8 mouse cellular contexts compared by ENCODE assay signal in genomic region chr11:28853102-28853800, GRCm38 (mm10). TPM values are rescaled to one million over a fixed set of nuclear protein-coding genes. Genes with fewer than 3 reads are reported as not detected.
DNase-seq lines count a peak whose midpoint lies in the region; ATAC-seq and TF ChIP-seq lines count a peak whose summit lies in the region.

Gene Efemp1 (plus strand): TSS chr11:28853204.

- no peak within 1 kb of the TSS for H3K27ac ChIP-seq in cerebellum, adult 2 months (ENCODE audit: insufficient read depth, low read length)
- H3K27ac ChIP-seq in embryonic facial prominence, embryonic 15.5 days (replicated peaks) = no peak within 1 kb of the TSS
- no peak within 1 kb of the TSS for H3K27ac ChIP-seq in heart, embryonic 16.5 days (ENCODE audit: low read length)
- no peak within 1 kb of the TSS for H3K27ac ChIP-seq in kidney, postnatal 0 days
- no peak within 1 kb of the TSS for H3K27ac ChIP-seq in liver, embryonic 13.5 days
- no peak within 1 kb of the TSS for H3K27ac ChIP-seq in neural tube, embryonic 13.5 days (replicated peaks)

- WGBS in cerebellum, adult 2 months = under 1% methylated on average over 30 of the region's 30 CpGs
- under 1% methylated on average over 29 of the region's 30 CpGs for WGBS in embryonic facial prominence, embryonic 15.5 days
- WGBS in heart, embryonic 16.5 days = under 1% methylated on average over 30 of the region's 30 CpGs
- under 1% methylated on average over 30 of the region's 30 CpGs for WGBS in kidney, postnatal 0 days
- under 1% methylated on average over 29 of the region's 30 CpGs for WGBS in liver, embryonic 13.5 days (ENCODE audit: insufficient replicate concordance)
- under 1% methylated on average over 30 of the region's 30 CpGs for WGBS in neural tube, embryonic 13.5 days

- TF ChIP-seq POLR2A in cerebellum, adult 2 months (IDR thresholded peaks at IDR 0.05; ENCODE audit: borderline replicate concordance, insufficient read depth, low read length) = no peak

- peak within 1 kb of the TSS; percentile 85 for H3K4me2 ChIP-seq in embryonic facial prominence, embryonic 15.5 days (replicated peaks)
- H3K4me2 ChIP-seq in heart, embryonic 16.5 days (ENCODE audit: low read depth, low read length) = peak within 1 kb of the TSS; percentile 95
- peak within 1 kb of the TSS; percentile 89 for H3K4me2 ChIP-seq in kidney, postnatal 0 days (ENCODE audit: low read length)
- peak within 1 kb of the TSS; percentile 63 for H3K4me2 ChIP-seq in liver, embryonic 13.5 days
- peak within 1 kb of the TSS; percentile 76 for H3K4me2 ChIP-seq in neural tube, embryonic 13.5 days

- DNase-seq in cerebellum, adult 2 months = no peak
- no peak for DNase-seq in cerebellum, adult 11 months
- peak; percentile 39 for DNase-seq in kidney, postnatal 0 days (ENCODE audit: low spot score)
- DNase-seq in liver, embryonic 13.5 days = no peak
- peak; percentile 30 to 61 for DNase-seq in urinary bladder, postnatal 4 days (ENCODE audit: low spot score in 2 of 2)

- no peak within 1 kb of the TSS for H3K4me3 ChIP-seq in cerebellum, adult 2 months (replicated peaks; ENCODE audit: insufficient read depth, low read depth, low read length)
- peak within 1 kb of the TSS; percentile 61 for H3K4me3 ChIP-seq in embryonic facial prominence, embryonic 15.5 days (replicated peaks)
- H3K4me3 ChIP-seq in heart, embryonic 16.5 days (ENCODE audit: low read length) = peak within 1 kb of the TSS; percentile 63
- peak within 1 kb of the TSS; percentile 58 for H3K4me3 ChIP-seq in kidney, postnatal 0 days (replicated peaks; ENCODE audit: low read depth, low read length)
- H3K4me3 ChIP-seq in liver, embryonic 13.5 days (replicated peaks) = peak within 1 kb of the TSS; percentile 44
- peak within 1 kb of the TSS; percentile 39 for H3K4me3 ChIP-seq in neural tube, embryonic 13.5 days

- H3K4me1 ChIP-seq in cerebellum, adult 2 months (ENCODE audit: control insufficient read depth, insufficient read depth, low read length) = no peaks in the 10 kb centered on the region
- peaks cover 12% of the 10 kb centered on the region for H3K4me1 ChIP-seq in embryonic facial prominence, embryonic 15.5 days
- peaks cover 9% of the 10 kb centered on the region; the same call in 1 of the 2 replicates for H3K4me1 ChIP-seq in heart, embryonic 16.5 days (ENCODE audit: control insufficient read depth, insufficient read depth, low read length)
- H3K4me1 ChIP-seq in kidney, postnatal 0 days (replicated peaks; ENCODE audit: insufficient read depth, low read length) = no peaks in the 10 kb centered on the region
- no peaks in the 10 kb centered on the region for H3K4me1 ChIP-seq in liver, embryonic 13.5 days (replicated peaks)
- H3K4me1 ChIP-seq in neural tube, embryonic 13.5 days (replicated peaks) = peaks cover 15% of the 10 kb centered on the region

- H3K36me3 ChIP-seq in embryonic facial prominence, embryonic 15.5 days = no peaks in the 10 kb centered on the region
- no peaks in the 10 kb centered on the region for H3K36me3 ChIP-seq in heart, embryonic 16.5 days (ENCODE audit: control insufficient read depth, insufficient read depth)
- no peaks in the 10 kb centered on the region for H3K36me3 ChIP-seq in kidney, postnatal 0 days (ENCODE audit: insufficient read depth, low read length)
- no peaks in the 10 kb centered on the region for H3K36me3 ChIP-seq in liver, embryonic 13.5 days
- H3K36me3 ChIP-seq in neural tube, embryonic 13.5 days = no peaks in the 10 kb centered on the region

- H3K9ac ChIP-seq in embryonic facial prominence, embryonic 15.5 days = peak within 1 kb of the TSS; percentile 35
- H3K9ac ChIP-seq in heart, embryonic 16.5 days (ENCODE audit: low read length) = peak within 1 kb of the TSS; percentile 63
- peak within 1 kb of the TSS; percentile 54 for H3K9ac ChIP-seq in kidney, postnatal 0 days (ENCODE audit: low read depth, low read length)
- no peak within 1 kb of the TSS for H3K9ac ChIP-seq in liver, embryonic 13.5 days
- H3K9ac ChIP-seq in neural tube, embryonic 13.5 days = peak within 1 kb of the TSS; percentile 51

- no peak for TF ChIP-seq CTCF in cerebellum, adult 2 months (IDR thresholded peaks at IDR 0.05; ENCODE audit: borderline replicate concordance, insufficient read depth, low read depth, low read length)
- TF ChIP-seq CTCF in kidney, postnatal 0 days (IDR thresholded peaks at IDR 0.05; ENCODE audit: low read depth) = no peak

- no peaks in the 10 kb centered on the region for H3K27me3 ChIP-seq in cerebellum, adult 2 months (ENCODE audit: control insufficient read depth, insufficient read depth, low read length)
- H3K27me3 ChIP-seq in embryonic facial prominence, embryonic 15.5 days = no peaks in the 10 kb centered on the region
- peaks cover 13% of the 10 kb centered on the region for H3K27me3 ChIP-seq in heart, embryonic 16.5 days (ENCODE audit: control insufficient read depth, insufficient read depth, low read length)
- H3K27me3 ChIP-seq in kidney, postnatal 0 days (ENCODE audit: insufficient read depth, low read length) = no peaks in the 10 kb centered on the region
- peaks cover 23% of the 10 kb centered on the region for H3K27me3 ChIP-seq in liver, embryonic 13.5 days
- H3K27me3 ChIP-seq in neural tube, embryonic 13.5 days = peaks cover 29% of the 10 kb centered on the region

- peak; percentile 76 for ATAC-seq in embryonic facial prominence, embryonic 15.5 days (ENCODE audit: insufficient number of reproducible peaks, low FRiP score, low TSS enrichment, low read depth)
- ATAC-seq in heart, embryonic 16.5 days (replicated peaks; ENCODE audit: extremely low read depth, insufficient read depth, low FRiP score) = peak; percentile 72
- ATAC-seq in kidney, postnatal 0 days (replicated peaks; ENCODE audit: low FRiP score, low read depth) = peak; percentile 87
- ATAC-seq in liver, embryonic 13.5 days (ENCODE audit: low read depth) = peak; percentile 41; the same call in 1 of the 2 replicates
- ATAC-seq in neural tube, embryonic 13.5 days (ENCODE audit: low read depth) = peak; percentile 75

- no peaks in the 10 kb centered on the region for H3K9me3 ChIP-seq in embryonic facial prominence, embryonic 15.5 days (replicated peaks)
- H3K9me3 ChIP-seq in heart, embryonic 16.5 days (replicated peaks; ENCODE audit: control insufficient read depth, low read length) = no peaks in the 10 kb centered on the region
- H3K9me3 ChIP-seq in kidney, postnatal 0 days (replicated peaks; ENCODE audit: low read length) = no peaks in the 10 kb centered on the region
- no peaks in the 10 kb centered on the region for H3K9me3 ChIP-seq in liver, embryonic 13.5 days (replicated peaks)
- H3K9me3 ChIP-seq in neural tube, embryonic 13.5 days = no peaks in the 10 kb centered on the region

RNA-seq across cellular contexts. Expression of gene Efemp1, which starts in this region (rescaled TPM):
- polyA plus RNA-seq in cerebellum, adult 2 months (2012; rRNA removed) = 11.6 and 13.0 TPM in 2 replicates
- 48.7 and 56.2 TPM in 2 replicates for polyA plus RNA-seq in embryonic facial prominence, embryonic 15.5 days (2015; fragmentation: Nextera tagmentation; extraction: Ambion mirVana)
- 16.6 and 19.9 TPM in 2 replicates for polyA plus RNA-seq in heart, embryonic 16.5 days (2015; fragmentation: Nextera tagmentation; extraction: Ambion mirVana)
- polyA plus RNA-seq in kidney, postnatal 0 days (2015; fragmentation: Nextera tagmentation; extraction: Ambion mirVana) = 21.0 and 24.1 TPM in 2 replicates
- polyA plus RNA-seq in liver, embryonic 13.5 days (2015; fragmentation: Nextera tagmentation; extraction: Ambion mirVana) = 2.3 and 2.4 TPM in 2 replicates
- 5.1 and 10.2 TPM in 2 replicates for polyA plus RNA-seq in neural tube, embryonic 13.5 days (2015; fragmentation: Nextera tagmentation; extraction: Ambion mirVana)

Comparison
In these comparisons a context has a peak if more than half of its experiments do, and no peak if none do; other contexts are left out.
1. DNase-seq: peak in kidney, postnatal 0 days (single experiment) and urinary bladder, postnatal 4 days (2 of 2); none in cerebellum, adult 2 months (0 of 2), cerebellum, adult 11 months (single experiment) and liver, embryonic 13.5 days (single experiment).
2. Peak in every context shown above with its lines, with median percentiles within 50 percentile points of each other: ATAC-seq and H3K4me2 ChIP-seq.